Mouse (Mus musculus) ES-E14 (cell line): ENCODE data around the gene 5430419D17Rik.

Experiments used
- ZC3H11A ChIP-seq: IDR thresholded peaks from 2 replicates; pipeline ENCODE4 v1.6.1; 2012; ENCODE audit warnings: low read depth, mild to moderate bottlenecking, inconsistent platforms, low read length, borderline replicate concordance
- ZNF384 ChIP-seq: IDR thresholded peaks from 2 replicates; pipeline ENCODE4 v1.6.1; 2012; ENCODE audit warnings: low read depth, low read length, inconsistent platforms

GRCm38 (mm10) chr7:131223086-131223485, 48.9 kb downstream of the 5430419D17Rik start:
- TF ChIP-seq ZNF384 (no peak), ZC3H11A (no peak)
